ENCODE assay signal across 22 mouse cellular contexts in the genomic region with DNA sequence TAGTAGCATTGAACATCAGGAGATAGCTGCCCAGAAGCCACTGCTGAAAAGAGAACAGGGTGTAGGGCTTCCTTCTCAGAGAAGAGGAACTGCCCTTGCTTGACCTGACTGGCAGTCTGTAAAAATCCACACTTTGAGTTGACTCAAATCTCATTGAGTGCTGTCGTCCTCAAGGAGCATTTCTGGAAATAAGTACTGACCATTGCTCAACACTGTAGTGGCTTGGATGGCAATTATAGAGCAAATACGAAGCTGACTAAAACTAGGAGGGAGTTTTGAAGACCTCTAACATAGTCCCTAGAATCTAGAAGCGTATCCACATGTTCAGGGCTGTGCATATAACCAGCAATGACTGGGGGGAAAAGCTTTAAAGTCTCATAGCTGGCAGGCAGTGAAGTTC.
DNase-seq lines count a peak whose midpoint lies in the region; ATAC-seq and TF ChIP-seq lines count a peak whose summit lies in the region.
"Had no signal": no experiment of that assay in that cellular context is flagged by ENCODE, and none has a peak within 500 bp of the region (broad histone marks: within the 10 kb centered on the region; RNA-seq: fewer than 3 reads in every experiment).

No protein-coding gene starts in this region.

- H3K4me2 ChIP-seq in lung, embryonic 15.5 days = no peak overlapping the region
- no peak overlapping the region for H3K4me2 ChIP-seq in midbrain, embryonic 16.5 days (ENCODE audit: low read length)
- H3K4me2 ChIP-seq: forebrain, embryonic 13.5 days; heart, embryonic 11.5 days; hindbrain, embryonic 12.5 days; hindbrain, embryonic 15.5 days had no signal

- H3K4me3 ChIP-seq in lung, embryonic 15.5 days = no peak overlapping the region
- no peak overlapping the region for H3K4me3 ChIP-seq in midbrain, embryonic 16.5 days (ENCODE audit: low read depth, low read length)
- H3K4me3 ChIP-seq in left cerebral cortex, adult 2 months = no peak overlapping the region
- H3K4me3 ChIP-seq: forebrain, embryonic 10.5 days; forebrain, embryonic 13.5 days; gastrocnemius, adult 2 months; hindbrain, embryonic 12.5 days; hindbrain, embryonic 15.5 days had no signal

- peak overlapping the region; percentile 87 for H3K27ac ChIP-seq in lung, embryonic 15.5 days
- no peak overlapping the region for H3K27ac ChIP-seq in midbrain, embryonic 16.5 days (ENCODE audit: low read length)
- H3K27ac ChIP-seq in left cerebral cortex, adult 2 months = no peak overlapping the region
- H3K27ac ChIP-seq: forebrain, embryonic 10.5 days; forebrain, embryonic 13.5 days; gastrocnemius, adult 2 months; hindbrain, embryonic 12.5 days; hindbrain, embryonic 15.5 days had no signal

- peak; percentile 65 to 81 for DNase-seq in lung, adult 18-20 months
- peak; percentile 57 for DNase-seq in lung, postnatal 10 days
- DNase-seq in lung, postnatal 36 days = peak; percentile 85
- DNase-seq in cerebellum, adult 9-11 months = no peak
- no peak for DNase-seq in left cerebral cortex, adult 2 months (ENCODE audit: extremely low spot score in 1 of 2, low spot score in 2 of 2)
- DNase-seq: adrenal gland, adult 8-10 months; adrenal gland, postnatal 25 days; cerebellum, adult 18-20 months; cerebellum, adult 9-10 months; cerebellum, postnatal 25 days; forebrain, postnatal 0 days; gastrocnemius, adult 2 months; gastrocnemius, postnatal 14 days; heart, adult 11 months had no signal

- no peaks in the 10 kb centered on the region for H3K27me3 ChIP-seq in lung, embryonic 15.5 days
- no peaks in the 10 kb centered on the region for H3K27me3 ChIP-seq in midbrain, embryonic 16.5 days (ENCODE audit: control insufficient read depth, insufficient read depth, low read depth, low read length)
- H3K27me3 ChIP-seq: forebrain, embryonic 13.5 days; hindbrain, embryonic 12.5 days; hindbrain, embryonic 15.5 days had no signal

- no peaks in the 10 kb centered on the region for H3K36me3 ChIP-seq in lung, embryonic 15.5 days
- H3K36me3 ChIP-seq in midbrain, embryonic 16.5 days (ENCODE audit: control insufficient read depth, insufficient read depth, low read length) = no peaks in the 10 kb centered on the region
- H3K36me3 ChIP-seq: forebrain, embryonic 10.5 days; hindbrain, embryonic 12.5 days; hindbrain, embryonic 15.5 days had no signal

- intact Hi-C loops in left cerebral cortex, adult 2 months (cut with DNase I) = no loop called here

- 53% methylated on average over 3 of the region's 3 CpGs for WGBS in lung, embryonic 15.5 days
- WGBS in midbrain, embryonic 16.5 days = 85% methylated on average over 3 of the region's 3 CpGs

- H3K4me1 ChIP-seq in lung, embryonic 15.5 days = no peaks in the 10 kb centered on the region
- H3K4me1 ChIP-seq in midbrain, embryonic 16.5 days (ENCODE audit: control insufficient read depth, insufficient read depth, low read length) = no peaks in the 10 kb centered on the region
- H3K4me1 ChIP-seq: forebrain, embryonic 10.5 days; forebrain, embryonic 13.5 days; hindbrain, embryonic 12.5 days; hindbrain, embryonic 15.5 days had no signal

- H3K9ac ChIP-seq in lung, embryonic 15.5 days = no peak overlapping the region
- H3K9ac ChIP-seq in midbrain, embryonic 16.5 days (ENCODE audit: low read depth, low read length) = no peak overlapping the region
- H3K9ac ChIP-seq: forebrain, embryonic 13.5 days; forebrain, postnatal 0 days; hindbrain, embryonic 12.5 days; hindbrain, embryonic 15.5 days had no signal

- no peaks in the 10 kb centered on the region for H3K9me3 ChIP-seq in lung, embryonic 15.5 days
- no peaks in the 10 kb centered on the region for H3K9me3 ChIP-seq in midbrain, embryonic 16.5 days (replicated peaks; ENCODE audit: control insufficient read depth, low read length, poor library complexity, severe bottlenecking)
- H3K9me3 ChIP-seq: forebrain, embryonic 10.5 days; forebrain, embryonic 13.5 days; hindbrain, embryonic 12.5 days; hindbrain, embryonic 15.5 days had no signal

- no peak for ATAC-seq in lung, embryonic 15.5 days (ENCODE audit: borderline replicate concordance, extremely low read depth, low FRiP score, low TSS enrichment)
- ATAC-seq in midbrain, embryonic 16.5 days = no peak
- ATAC-seq: activated CD4-positive, CD25-positive, alpha-beta regulatory T cell, adult 4 months; forebrain, embryonic 13.5 days; forebrain, postnatal 0 days had no signal

- no peak for TF ChIP-seq CTCF in left cerebral cortex, adult 2 months (IDR thresholded peaks at IDR 0.05)

Comparison
In these comparisons a context has a peak if more than half of its experiments do, and no peak if none do; other contexts are left out.
1. DNase-seq: peak in lung, adult 18-20 months (2 of 2), lung, postnatal 10 days (single experiment) and lung, postnatal 36 days (single experiment); none in cerebellum, adult 9-11 months (single experiment) and left cerebral cortex, adult 2 months (0 of 2).